Mouse (Mus musculus) erythroblast, embryonic 14.5 days (primary cell): ENCODE data around the gene Tmcc1. TPM values are rescaled to one million over a fixed set of nuclear protein-coding genes. Genes with fewer than 3 reads are reported as not detected.

Experiments
- H3K27me3 ChIP-seq: 2 replicates; pipeline ENCODE4 v1.6.1; 2012; ENCODE audit warnings: inconsistent platforms; ENCODE audit not compliant: control insufficient read depth
- H3K36me3 ChIP-seq: 2 replicates; pipeline ENCODE4 v1.6.1; 2012; ENCODE audit warnings: mild to moderate bottlenecking, inconsistent platforms; ENCODE audit not compliant: control insufficient read depth
- H3K4me1 ChIP-seq: 2 replicates; pipeline ENCODE4 v1.6.1; 2012; ENCODE audit warnings: inconsistent platforms; ENCODE audit not compliant: control insufficient read depth
- H3K4me3 ChIP-seq: replicated peaks from 2 replicates; pipeline ENCODE3; 2012; ENCODE audit warnings: moderate library complexity, mild to moderate bottlenecking, inconsistent platforms
- H3K9me3 ChIP-seq: 2 replicates; pipeline ENCODE4 v1.6.1; 2012; ENCODE audit warnings: low read length, inconsistent platforms, mixed read lengths; ENCODE audit not compliant: control insufficient read depth
- GATA1 ChIP-seq: IDR thresholded peaks from 2 replicates; pipeline ENCODE4 v1.6.1; 2012; ENCODE audit warnings: low read length, inconsistent platforms, mixed read lengths
- TAL1 ChIP-seq: IDR thresholded peaks from 3 replicates; pipeline ENCODE4 v1.6.1; 2012; ENCODE audit warnings: low read length, inconsistent platforms, mixed read lengths
- polyA plus RNA-seq: library from polyadenylated mRNA; stranded (reverse); fragments of >175 nt; gene quantifications from 2 replicates; pipeline ENCODE4 v1.2.3, GENCODE M21; 2012

Gene Tmcc1
- polyA plus RNA-seq, 1 experiment: 0.06 TPM

- TF ChIP-seq TAL1 (no peak), GATA1 (no peak)
- Histone ChIP-seq H3K36me3 (no peaks in the 10 kb centered on the region), H3K27me3 (peaks cover 75% of the 10 kb centered on the region), H3K9me3 (peaks cover 11% of the 10 kb centered on the region; the same call in 1 of the 2 replicates), H3K4me3 (peak within 1 kb of the TSS; percentile 63), H3K4me1 (peaks cover 31% of the 10 kb centered on the region)
Measured at GRCm38 (mm10) chr6:115994877-115995520, 198.3 kb downstream of the Tmcc1 start, which contains the start of gene Plxnd1. TSS of gene Plxnd1 (minus strand) at chr6:115995005.

GRCm38 (mm10) chr6:115994146-115994876 lies 199.0 kb downstream of the Tmcc1 start:
- H3K4me3 ChIP-seq: peak overlapping the region; percentile 63
- H3K36me3 ChIP-seq: no peaks in the 10 kb centered on the region
- H3K27me3 ChIP-seq: peaks cover 79% of the 10 kb centered on the region
- H3K9me3 ChIP-seq: peaks cover 11% of the 10 kb centered on the region; the same call in 1 of the 2 replicates
- peaks cover 30% of the 10 kb centered on the region for H3K4me1 ChIP-seq
- TF ChIP-seq TAL1: no peak
- no peak for TF ChIP-seq GATA1

- no peaks in the 10 kb centered on the region for H3K36me3 ChIP-seq
- H3K9me3 ChIP-seq: peaks cover 11% of the 10 kb centered on the region; the same call in 1 of the 2 replicates
- H3K4me1 ChIP-seq: peaks cover 28% of the 10 kb centered on the region
- TF ChIP-seq GATA1 (no peak), TAL1 (no peak)
- H3K4me3 ChIP-seq: peak overlapping the region; percentile 63
- H3K27me3 ChIP-seq: peaks cover 79% of the 10 kb centered on the region
Measured at GRCm38 (mm10) chr6:115993463-115994145, 199.7 kb downstream of the Tmcc1 start.

DNA sequence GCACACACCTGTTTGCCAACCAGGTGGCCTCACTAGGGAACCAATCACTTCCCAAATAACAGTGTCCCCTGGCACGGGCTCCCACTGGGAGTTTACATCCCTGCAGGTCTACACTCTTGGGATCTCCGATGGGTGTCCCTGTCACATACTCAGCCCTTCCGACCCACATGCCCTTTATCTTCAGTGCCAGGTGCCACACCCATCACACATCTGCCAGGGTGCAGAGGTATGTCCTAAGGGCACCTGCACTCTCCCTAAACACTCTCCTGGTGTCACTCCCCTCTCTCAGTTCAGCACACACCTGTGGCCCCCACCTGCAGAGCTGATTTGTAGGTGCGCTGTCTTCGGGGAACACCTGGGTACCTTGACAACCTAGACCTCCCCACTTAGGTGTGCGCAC lies 200.3 kb downstream of the Tmcc1 start:
- peaks cover 11% of the 10 kb centered on the region; the same call in 1 of the 2 replicates for H3K9me3 ChIP-seq
- H3K27me3 ChIP-seq: peaks cover 76% of the 10 kb centered on the region
- peak overlapping the region; percentile 63 for H3K4me3 ChIP-seq
- TF ChIP-seq GATA1: no peak
- no peak for TF ChIP-seq TAL1
- peaks cover 28% of the 10 kb centered on the region for H3K4me1 ChIP-seq
- H3K36me3 ChIP-seq: no peaks in the 10 kb centered on the region

DNA sequence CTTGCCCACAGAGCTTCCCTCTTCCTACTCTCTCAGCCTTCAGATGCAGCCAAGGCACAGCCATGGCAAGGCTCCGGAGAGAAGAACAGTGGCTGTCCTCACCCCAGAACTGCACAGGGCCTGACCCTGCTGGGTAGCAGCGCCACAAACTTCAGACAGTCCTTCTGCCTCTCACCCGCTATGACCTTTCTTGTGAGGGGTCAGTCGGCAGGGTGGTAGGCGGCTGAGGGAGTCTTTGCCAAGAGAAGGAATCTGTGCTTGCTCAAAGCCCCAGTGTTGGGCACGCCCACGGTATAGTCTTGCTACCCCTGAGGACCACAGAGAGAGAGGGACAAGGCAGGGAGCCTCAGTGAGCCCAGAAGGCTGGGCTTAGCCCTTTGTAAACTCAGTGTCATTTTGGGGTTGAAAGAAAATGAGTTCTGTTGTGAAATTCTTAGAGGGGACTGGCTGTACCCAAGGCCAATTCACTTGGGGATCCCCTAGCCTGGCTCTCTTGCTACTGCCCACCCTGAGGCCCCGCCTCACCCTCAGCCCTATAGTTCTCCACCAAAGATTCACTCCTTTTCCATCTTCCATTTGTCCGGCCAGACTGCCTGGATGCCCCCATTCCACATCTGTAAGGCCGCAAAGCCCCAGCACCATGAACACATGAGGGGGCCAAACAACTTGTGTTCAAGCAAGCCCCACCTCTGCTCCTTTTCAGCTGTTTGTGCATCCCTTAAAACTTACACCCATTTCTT lies 201.2 kb downstream of the Tmcc1 start:
- peaks cover 71% of the 10 kb centered on the region for H3K27me3 ChIP-seq
- H3K9me3 ChIP-seq: peaks cover 11% of the 10 kb centered on the region; the same call in 1 of the 2 replicates
- H3K4me3 ChIP-seq: peak overlapping the region; percentile 31
- TF ChIP-seq GATA1 (no peak), TAL1 (no peak)
- peaks cover 28% of the 10 kb centered on the region for H3K4me1 ChIP-seq
- H3K36me3 ChIP-seq: no peaks in the 10 kb centered on the region

- TF ChIP-seq TAL1 (no peak), GATA1 (no peak)
- no peaks in the 10 kb centered on the region for H3K36me3 ChIP-seq
- H3K27me3 ChIP-seq: peaks cover 63% of the 10 kb centered on the region
- H3K4me3 ChIP-seq: peak overlapping the region; percentile 31
- H3K4me1 ChIP-seq: peaks cover 28% of the 10 kb centered on the region
- H3K9me3 ChIP-seq: peaks cover 11% of the 10 kb centered on the region; the same call in 1 of the 2 replicates
Measured at GRCm38 (mm10) chr6:115991108-115991880, 202.0 kb downstream of the Tmcc1 start.

DNA sequence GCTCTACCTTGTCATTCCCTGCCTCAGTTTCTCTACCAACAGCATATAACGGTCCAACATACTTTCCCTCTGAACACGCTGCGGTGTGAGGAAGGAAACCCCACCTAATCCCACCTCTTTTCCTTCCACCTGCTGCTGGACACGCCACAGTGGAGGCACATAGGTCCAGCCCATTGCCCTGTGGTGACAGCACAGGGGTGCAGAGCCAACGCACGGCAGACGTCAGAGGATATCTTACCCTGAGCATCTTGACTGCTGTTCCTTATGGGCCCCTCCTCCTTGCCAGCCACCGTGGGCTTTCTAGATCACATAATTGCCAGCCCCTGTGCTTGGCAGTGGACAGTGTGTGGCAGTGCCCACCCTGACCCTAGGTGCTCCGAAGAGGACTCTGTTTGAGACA lies 202.8 kb downstream of the Tmcc1 start:
- TF ChIP-seq TAL1 (no peak), GATA1 (no peak)
- peaks cover 55% of the 10 kb centered on the region for H3K27me3 ChIP-seq
- no peaks in the 10 kb centered on the region for H3K36me3 ChIP-seq
- H3K9me3 ChIP-seq: peaks cover 11% of the 10 kb centered on the region; the same call in 1 of the 2 replicates
- no peak overlapping the region for H3K4me3 ChIP-seq
- peaks cover 22% of the 10 kb centered on the region for H3K4me1 ChIP-seq

- H3K4me1 ChIP-seq: peaks cover 20% of the 10 kb centered on the region
- no peaks in the 10 kb centered on the region for H3K36me3 ChIP-seq
- no peak for TF ChIP-seq GATA1
- TF ChIP-seq TAL1: no peak
- peaks cover 11% of the 10 kb centered on the region; the same call in 1 of the 2 replicates for H3K9me3 ChIP-seq
- peaks cover 52% of the 10 kb centered on the region for H3K27me3 ChIP-seq
- no peak overlapping the region for H3K4me3 ChIP-seq
Measured at GRCm38 (mm10) chr6:115990056-115990455, 203.2 kb downstream of the Tmcc1 start.
